Mouse (Mus musculus) thymus, postnatal 25 days (tissue): ENCODE measurements around the gene Prkci.
A peak's percentile ranks its signal among the peaks of the same experiment; 100 is the strongest.

Experiments used
- DNase-seq: peaks from one replicate; pipeline ENCODE4 v3.0.0; 2022

Prkci gene

GRCm38 (mm10) chr3:30995899-30996687 is 546 bp downstream of the Prkci start:
- DNase-seq, result no peak

- no peak for DNase-seq
These were observed 1.1 kb downstream of the Prkci start for GRCm38 (mm10) chr3:30996688-30997014.

GRCm38 (mm10) chr3:30999401-31000017 is 4.0 kb downstream of the Prkci start:
- DNase-seq, result no peak

- peak; percentile 4 for DNase-seq
These were observed 4.5 kb downstream of the Prkci start for GRCm38 (mm10) chr3:31000018-31000407.

GRCm38 (mm10) chr3:31001048-31001676 is 5.6 kb downstream of the Prkci start:
- no peak for DNase-seq

GRCm38 (mm10) chr3:31004320-31005209 is 9.0 kb downstream of the Prkci start:
- DNase-seq, result no peak

GRCm38 (mm10) chr3:31014374-31014773 is 18.8 kb downstream of the Prkci start:
- DNase-seq, result no peak

- no peak for DNase-seq
These were observed 20.3 kb downstream of the Prkci start for GRCm38 (mm10) chr3:31015682-31016443.

GRCm38 (mm10) chr3:31016594-31017196 is 21.1 kb downstream of the Prkci start:
- no peak for DNase-seq

- DNase-seq, result no peak
These were observed 22.1 kb downstream of the Prkci start for GRCm38 (mm10) chr3:31017652-31018051.

- no peak for DNase-seq
These were observed 23.7 kb downstream of the Prkci start for GRCm38 (mm10) chr3:31019287-31019686.

GRCm38 (mm10) chr3:31019793-31020447 is 24.4 kb downstream of the Prkci start:
- DNase-seq, result no peak

GRCm38 (mm10) chr3:31020656-31021055 is 25.1 kb downstream of the Prkci start:
- DNase-seq, result no peak

GRCm38 (mm10) chr3:31022895-31023436 is 27.4 kb downstream of the Prkci start:
- DNase-seq, result no peak

GRCm38 (mm10) chr3:31027718-31028117 is 32.2 kb downstream of the Prkci start:
- no peak for DNase-seq

GRCm38 (mm10) chr3:31031621-31032020 is 36.1 kb downstream of the Prkci start:
- no peak for DNase-seq

- DNase-seq, result no peak
These were observed 38.1 kb downstream of the Prkci start for GRCm38 (mm10) chr3:31033644-31034043.

GRCm38 (mm10) chr3:31037851-31038250 is 42.3 kb downstream of the Prkci start:
- DNase-seq, result no peak

- no peak for DNase-seq
These were observed 43.1 kb downstream of the Prkci start for GRCm38 (mm10) chr3:31038689-31039088.

GRCm38 (mm10) chr3:31042992-31043391 is 47.4 kb downstream of the Prkci start:
- no peak for DNase-seq

- DNase-seq, result peak; percentile 29
These were observed 51.7 kb downstream of the Prkci start for GRCm38 (mm10) chr3:31047263-31047662.
